Mouse (Mus musculus) embryonic fibroblast, embryonic 13.5 days (primary cell): ENCODE measurements around the gene Eif2b3.

Experiments used
- CTCF ChIP-seq: IDR thresholded peaks from 2 replicates; pipeline ENCODE4 v1.5.1; 2011; ENCODE audit warnings: mild to moderate bottlenecking, control low read depth, low read length, moderate library complexity, borderline replicate concordance; ENCODE audit not compliant: insufficient read depth
- POLR2A ChIP-seq: IDR thresholded peaks from 2 replicates; pipeline ENCODE4 v1.6.1; 2011; ENCODE audit warnings: low read depth, mild to moderate bottlenecking, control low read depth, low read length, moderate library complexity

- TF ChIP-seq POLR2A, result no peak
- no peak for TF ChIP-seq CTCF
Measured at GRCm38 (mm10) chr4:117109330-117109729, 90.1 kb downstream of the Eif2b3 start.
